Mouse (Mus musculus) CH12F3 (cell line): Measurements from ENCODE around the gene Gdi2.

ENCODE experiments used
- in situ Hi-C: fragments of 300-500 bp; cut with MboI; formaldehyde crosslinking; loops from 2 replicates; pipeline ENCODE4 v1.14.3; 2020; ENCODE audit warnings: low sequenced_read_pairs

Gene Gdi2

GRCm38 (mm10) chr13:3547410-3547809 is 9.5 kb downstream of the Gdi2 start:
- in situ Hi-C loops = no loop called here

- in situ Hi-C loops = no loop called here
Measured at GRCm38 (mm10) chr13:3547856-3548255, 10.0 kb downstream of the Gdi2 start.

DNA sequence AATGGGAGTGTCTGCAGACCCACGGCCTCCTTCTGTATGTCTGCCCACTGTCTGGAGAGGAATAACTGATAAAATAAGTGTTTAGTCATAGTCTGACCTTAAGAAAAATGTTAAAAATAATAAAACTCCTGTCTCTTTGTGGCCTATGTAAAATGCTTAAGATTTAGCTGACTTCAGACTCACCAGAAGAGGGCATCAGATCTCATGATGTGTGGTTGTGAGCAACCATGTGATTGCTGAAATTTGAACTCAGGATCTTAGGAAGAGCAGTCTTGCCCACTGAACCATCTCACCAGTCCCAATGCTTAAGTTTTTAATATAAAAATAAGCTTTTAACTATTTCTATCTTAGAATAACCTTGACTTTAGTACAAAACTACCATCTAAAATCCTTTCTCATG is 25.3 kb downstream of the Gdi2 start:
- in situ Hi-C loops = loop anchor here (10.0 kb wide), 1 partner anchor 158 kb away; no protein-coding TSS in a partner anchor

- in situ Hi-C loops = loop anchor here (10.0 kb wide), 1 partner anchor 159 kb away; no protein-coding TSS in a partner anchor
Measured at GRCm38 (mm10) chr13:3563953-3564352, 26.1 kb downstream of the Gdi2 start.

DNA sequence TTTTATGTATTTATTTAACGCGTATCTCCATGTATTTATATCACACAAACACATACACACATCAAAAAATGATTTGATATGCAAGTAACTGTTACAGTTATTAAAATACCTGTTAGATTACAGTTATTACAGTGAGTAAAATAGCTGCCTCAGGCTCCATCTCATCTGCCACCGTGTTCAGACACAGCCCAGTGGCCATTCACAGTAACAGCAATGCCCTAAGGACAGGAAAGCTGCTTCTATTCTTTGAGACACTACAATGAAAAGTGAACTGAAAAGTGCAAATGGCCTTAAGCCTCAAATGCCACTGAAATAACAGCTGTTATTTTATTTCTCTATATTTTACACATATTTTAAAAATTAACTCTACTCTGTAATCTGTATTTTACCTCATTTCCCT is 52.9 kb downstream of the Gdi2 start:
- in situ Hi-C loops = no loop called here

DNA sequence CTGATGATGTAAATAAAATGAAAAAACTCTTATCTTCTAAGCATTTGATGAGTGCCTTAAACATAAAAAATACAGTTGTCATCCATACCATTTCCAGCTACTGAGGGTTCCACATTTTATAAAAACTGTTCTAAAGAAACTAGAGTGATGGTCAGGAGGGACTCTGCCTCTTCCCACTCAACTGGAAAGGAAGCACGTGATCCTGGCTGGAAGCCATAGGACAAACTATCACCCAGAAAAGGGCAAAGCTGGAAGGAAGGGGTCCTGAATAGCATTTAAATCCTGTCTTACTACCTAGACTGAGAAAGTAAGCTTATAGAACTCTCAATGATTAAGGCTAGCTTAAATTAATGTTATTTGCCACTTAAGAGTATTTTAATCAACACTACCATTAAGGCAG is 56.4 kb downstream of the Gdi2 start:
- in situ Hi-C loops = no loop called here

- in situ Hi-C loops = no loop called here
Measured at GRCm38 (mm10) chr13:3596232-3596631, 58.4 kb downstream of the Gdi2 start.

- in situ Hi-C loops = no loop called here
Measured at GRCm38 (mm10) chr13:3609780-3610117, 71.9 kb downstream of the Gdi2 start.

DNA sequence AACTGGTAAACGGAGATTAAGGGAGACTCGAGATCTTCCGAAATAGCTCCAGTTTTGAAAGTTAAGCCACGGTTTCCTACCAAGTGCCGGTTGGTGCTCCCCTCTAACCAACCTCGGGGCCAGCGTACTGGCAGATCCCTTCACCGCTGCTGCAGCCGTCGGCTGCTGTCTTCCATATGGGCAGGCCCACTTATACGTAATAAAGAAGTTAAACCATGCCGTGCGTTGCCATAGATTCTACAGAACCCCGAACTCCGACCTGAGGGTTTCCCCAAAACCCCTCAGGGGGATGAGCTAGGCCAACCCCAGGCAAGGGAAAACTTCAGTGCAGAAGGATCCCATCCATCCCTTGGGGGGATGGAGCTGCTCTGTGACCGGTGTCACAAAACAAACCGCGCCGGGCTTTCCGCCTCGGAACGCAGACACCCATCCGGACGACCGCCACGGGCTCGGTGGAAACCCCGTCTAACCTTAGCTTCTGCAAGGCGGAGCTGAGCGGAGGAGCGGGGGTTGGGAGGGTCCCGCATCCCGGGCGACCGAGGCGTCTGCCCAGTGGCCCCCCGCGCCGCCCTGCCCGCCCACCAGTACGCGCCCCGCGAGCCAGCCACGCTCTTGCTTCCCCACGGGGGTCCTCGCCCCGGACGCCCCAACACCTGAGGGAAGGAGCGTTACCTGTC is 72.4 kb downstream of the Gdi2 start:
- in situ Hi-C loops = no loop called here

- in situ Hi-C loops = no loop called here
Measured at GRCm38 (mm10) chr13:3610795-3611438, 73.1 kb downstream of the Gdi2 start, which contains the start of gene Fam208b. Gene Fam208b (minus strand): TSS chr13:3611108.
